Mouse (Mus musculus) natural killer cell, adult 2 months (primary cell): ENCODE results near the gene Rprd1b.
A peak's percentile ranks its signal among the peaks of the same experiment; 100 is the strongest.

Experiments
- DNase-seq, 2 experiments: peaks; one replicate each; pipeline ENCODE4 v3.0.0; 2022; ENCODE audit warnings: low spot score in 2 of 2

Gene Rprd1b

GRCm38 (mm10) chr2:158144750-158145527 lies 116.6 kb downstream of the Rprd1b start:
- DNase-seq, result no peak

- no peak for DNase-seq
These were observed 117.3 kb downstream of the Rprd1b start for GRCm38 (mm10) chr2:158145528-158146065.

GRCm38 (mm10) chr2:158146223-158146622 lies 117.9 kb downstream of the Rprd1b start, which contains the start of gene Tgm2:
Gene Tgm2, minus strand, starts transcription at chr2:158146436.
- peak; percentile 67 to 84 for DNase-seq

- DNase-seq, result no peak
These were observed 118.7 kb downstream of the Rprd1b start for GRCm38 (mm10) chr2:158146971-158147370.

GRCm38 (mm10) chr2:158151077-158151476 lies 122.8 kb downstream of the Rprd1b start:
- no peak for DNase-seq

GRCm38 (mm10) chr2:158152685-158153309 lies 124.5 kb downstream of the Rprd1b start:
- DNase-seq, result no peak

GRCm38 (mm10) chr2:158153728-158154343 lies 125.5 kb downstream of the Rprd1b start:
- DNase-seq, result no peak

- DNase-seq, result no peak
These were observed 126.3 kb downstream of the Rprd1b start for GRCm38 (mm10) chr2:158154641-158155040.

- DNase-seq, result no peak
These were observed 126.8 kb downstream of the Rprd1b start for GRCm38 (mm10) chr2:158155101-158155500.

- no peak for DNase-seq
These were observed 127.3 kb downstream of the Rprd1b start for GRCm38 (mm10) chr2:158155615-158156014.

GRCm38 (mm10) chr2:158156487-158156886 lies 128.2 kb downstream of the Rprd1b start:
- no peak for DNase-seq

- DNase-seq, result no peak
These were observed 129.4 kb downstream of the Rprd1b start for GRCm38 (mm10) chr2:158157654-158158053.

GRCm38 (mm10) chr2:158159376-158160235 lies 131.3 kb downstream of the Rprd1b start:
- peak in 1 of 2 experiments; percentile 24 for DNase-seq

GRCm38 (mm10) chr2:158161761-158162160 lies 133.5 kb downstream of the Rprd1b start:
- no peak for DNase-seq

GRCm38 (mm10) chr2:158163034-158163433 lies 134.7 kb downstream of the Rprd1b start:
- DNase-seq, result no peak

GRCm38 (mm10) chr2:158165776-158166175 lies 137.5 kb downstream of the Rprd1b start:
- DNase-seq, result no peak

GRCm38 (mm10) chr2:158166628-158167027 lies 138.3 kb downstream of the Rprd1b start:
- DNase-seq, result peak; percentile 88 to 92

- no peak for DNase-seq
These were observed 139.4 kb downstream of the Rprd1b start for GRCm38 (mm10) chr2:158167496-158168205.

GRCm38 (mm10) chr2:158168741-158169211 lies 140.5 kb downstream of the Rprd1b start:
- no peak for DNase-seq

GRCm38 (mm10) chr2:158169351-158169750 lies 141.1 kb downstream of the Rprd1b start:
- DNase-seq, result no peak

- no peak for DNase-seq
These were observed 141.5 kb downstream of the Rprd1b start for GRCm38 (mm10) chr2:158169771-158170170.
